Mouse (Mus musculus) neural tube, embryonic 14.5 days (tissue): ENCODE results near the gene Mia. TPM values are rescaled to one million over a fixed set of nuclear protein-coding genes. Genes with fewer than 3 reads are reported as not detected.

Experiments used
- ATAC-seq: fragments of 200-750 bp; cut with Nextera tagmentation; 2 replicates; pipeline ENCODE4 v1.8.0; 2017; ENCODE audit warnings: low read depth, mild to moderate bottlenecking, moderate TSS enrichment, moderate library complexity
- H3K27ac ChIP-seq: fragments of 300-500 bp; sonication (generic); 2 replicates; pipeline ENCODE4 v1.5.1; 2014; ENCODE audit warnings: low read depth, mild to moderate bottlenecking, control low read depth, low read length, moderate library complexity, mixed read lengths
- H3K27me3 ChIP-seq: fragments of 300-500 bp; sonication (generic); 2 replicates; pipeline ENCODE4 v1.6.1; 2014; ENCODE audit warnings: low read length; ENCODE audit not compliant: control insufficient read depth, insufficient read depth
- H3K36me3 ChIP-seq: fragments of 300-500 bp; sonication (generic); 2 replicates; pipeline ENCODE4 v1.6.1; 2014; ENCODE audit warnings: low read length, mixed read lengths; ENCODE audit not compliant: control insufficient read depth, insufficient read depth
- H3K4me1 ChIP-seq: fragments of 300-500 bp; sonication (generic); 2 replicates; pipeline ENCODE4 v1.6.1; 2014; ENCODE audit warnings: low read length; ENCODE audit not compliant: control insufficient read depth, insufficient read depth
- H3K4me2 ChIP-seq: fragments of 300-500 bp; sonication (generic); 2 replicates; pipeline ENCODE4 v1.6.1; 2014; ENCODE audit warnings: mild to moderate bottlenecking, low read depth, low read length, control low read depth
- H3K4me3 ChIP-seq: fragments of 300-500 bp; sonication (generic); 2 replicates; pipeline ENCODE4 v1.5.1; 2014; ENCODE audit warnings: low read depth, low read length, control low read depth, mixed read lengths
- H3K9ac ChIP-seq: fragments of 300-500 bp; sonication (generic); replicated peaks from 2 replicates; pipeline ENCODE4 v1.6.1; 2014; ENCODE audit warnings: low read depth, mild to moderate bottlenecking, control low read depth, low read length, mixed read lengths
- H3K9me3 ChIP-seq: fragments of 300-500 bp; sonication (generic); 2 replicates; pipeline ENCODE4 v1.6.1; 2016; ENCODE audit warnings: low read length; ENCODE audit not compliant: control insufficient read depth
- WGBS: fragments of 180-500 bp; shearing (Covaris S2); extraction: QIAGEN DNeasy Blood & Tissue Kit; methylation state at CpG from one replicate; pipeline ENCODE4 v1.1.7; 2014; 5-methylcytosine and 5-hydroxymethylcytosine counted together
- polyA plus RNA-seq: library from polyadenylated mRNA; unstranded; fragments of >200 nt; fragmentation: Nextera tagmentation; extraction: Ambion mirVana; gene quantifications from 2 replicates; pipeline ENCODE4 v1.2.1, GENCODE M21; 2014

Gene Mia
- polyA plus RNA-seq, 1 experiment from 2014 or later: 24.4 TPM

DNA sequence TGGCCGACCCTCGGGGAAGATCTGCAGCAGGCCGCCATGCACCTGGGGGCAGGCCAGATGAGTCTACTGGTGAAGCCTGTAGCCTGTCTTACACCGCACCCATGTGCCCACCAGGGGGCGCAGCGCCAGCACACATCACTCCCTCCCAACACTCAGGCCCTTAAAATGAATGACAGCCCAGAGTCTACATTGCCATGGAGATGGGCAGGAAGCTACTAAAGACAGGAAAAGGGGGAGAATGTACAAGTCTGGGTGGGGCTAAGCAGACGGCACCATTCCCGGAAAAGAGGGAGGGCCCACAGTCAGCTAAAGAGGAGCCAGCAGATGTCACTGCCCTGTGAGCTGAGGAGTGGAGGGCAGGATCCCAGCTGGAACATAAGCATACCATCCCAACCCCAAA lies 21.1 kb downstream of the Mia start:
- no peak overlapping the region; the same call in 1 of the 2 replicates for H3K27ac ChIP-seq

DNA sequence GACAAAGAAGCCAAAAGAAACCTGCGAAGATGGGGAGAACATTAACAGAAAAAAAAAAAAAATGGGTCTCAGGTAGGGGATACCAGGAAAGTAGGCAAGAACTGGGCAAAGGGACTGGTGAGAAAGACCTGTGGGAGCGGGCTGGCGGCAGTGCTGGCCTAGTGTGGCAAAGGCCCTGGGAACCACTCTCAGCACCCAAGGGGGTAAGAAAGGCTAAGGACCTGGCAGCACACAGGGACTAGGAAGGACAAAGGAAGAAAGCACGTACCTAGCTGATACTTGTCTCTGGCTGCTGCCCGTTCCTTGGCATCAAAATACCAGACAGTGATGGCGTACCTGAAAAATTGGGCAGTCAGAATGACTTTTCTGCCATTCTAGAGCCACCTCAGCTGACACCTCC lies 21.7 kb downstream of the Mia start:
- Histone ChIP-seq H3K27me3 (no peaks in the 10 kb centered on the region), H3K4me2 (no peak overlapping the region), H3K36me3 (peaks cover 29% of the 10 kb centered on the region), H3K4me1 (peaks cover 42% of the 10 kb centered on the region), H3K9me3 (no peaks in the 10 kb centered on the region), H3K9ac (no peak overlapping the region), H3K27ac (no peak overlapping the region), H3K4me3 (no peak overlapping the region)
- no peak for ATAC-seq
- 97% methylated on average over 6 of the region's 6 CpGs for WGBS

More for the DNA sequence above, 21.1 kb downstream of the Mia start:
- peak; percentile 93 for ATAC-seq
- no peak overlapping the region for H3K4me2 ChIP-seq
- no peaks in the 10 kb centered on the region for H3K27me3 ChIP-seq
- no peak overlapping the region for H3K9ac ChIP-seq
- H3K9me3 ChIP-seq: no peaks in the 10 kb centered on the region
- no peak overlapping the region for H3K4me3 ChIP-seq
- WGBS: 12% methylated on average over 8 of the region's 8 CpGs
- H3K36me3 ChIP-seq: peaks cover 29% of the 10 kb centered on the region
- H3K4me1 ChIP-seq: peaks cover 48% of the 10 kb centered on the region

DNA sequence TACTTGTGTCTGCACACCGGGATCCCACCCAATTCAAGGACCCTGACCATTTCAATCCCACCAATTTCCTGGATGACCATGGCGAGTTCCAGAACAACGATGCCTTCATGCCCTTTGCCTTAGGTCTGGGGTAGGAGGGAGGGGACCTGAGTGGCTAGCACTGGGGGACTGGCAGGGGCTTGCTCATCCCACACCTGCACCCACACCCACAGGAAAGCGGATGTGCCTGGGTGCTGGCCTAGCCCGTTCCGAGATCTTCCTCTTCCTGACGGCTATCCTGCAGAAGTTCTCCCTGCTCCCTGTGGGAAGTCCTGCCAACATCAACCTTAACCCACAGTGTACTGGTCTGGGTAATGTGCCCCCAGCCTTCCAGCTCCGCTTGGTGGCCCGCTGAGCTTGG lies 22.8 kb downstream of the Mia start:
- 92% methylated on average over 9 of the region's 9 CpGs for WGBS
- ATAC-seq: no peak
- peaks cover 29% of the 10 kb centered on the region for H3K36me3 ChIP-seq

DNA sequence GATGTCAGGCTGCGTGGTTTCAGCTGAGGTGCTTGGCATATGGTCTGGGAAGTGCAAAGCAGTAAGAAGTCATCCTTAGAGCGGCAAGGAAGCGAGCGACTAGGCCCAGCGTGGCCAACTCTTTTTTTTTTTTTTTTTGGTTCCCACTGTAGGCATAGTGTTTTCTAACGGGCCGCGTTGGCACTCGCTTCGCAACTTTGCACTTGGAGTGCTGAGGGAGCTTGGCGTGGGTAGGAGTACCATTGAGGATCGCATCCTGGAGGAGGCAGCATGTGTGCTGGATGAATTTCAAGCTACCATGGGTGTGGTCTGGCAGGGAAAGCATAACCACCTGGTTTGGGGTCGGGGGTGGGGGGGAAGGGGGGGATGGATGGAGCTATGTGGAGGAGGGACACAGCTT lies 25.0 kb downstream of the Mia start:
- Histone ChIP-seq H3K4me2 (no peak overlapping the region), H3K27me3 (no peaks in the 10 kb centered on the region), H3K9ac (no peak overlapping the region), H3K4me1 (peaks cover 11% of the 10 kb centered on the region; the same call in 1 of the 2 replicates), H3K36me3 (peaks cover 27% of the 10 kb centered on the region), H3K27ac (no peak overlapping the region), H3K9me3 (no peaks in the 10 kb centered on the region), H3K4me3 (no peak overlapping the region)
- WGBS: 85% methylated on average over 13 of the region's 13 CpGs
- no peak for ATAC-seq

More for the DNA sequence above, 22.8 kb downstream of the Mia start:
- Histone ChIP-seq H3K4me1 (peaks cover 31% of the 10 kb centered on the region), H3K9ac (no peak overlapping the region), H3K9me3 (no peaks in the 10 kb centered on the region), H3K27ac (no peak overlapping the region), H3K4me3 (no peak overlapping the region), H3K4me2 (no peak overlapping the region), H3K27me3 (no peaks in the 10 kb centered on the region)

DNA sequence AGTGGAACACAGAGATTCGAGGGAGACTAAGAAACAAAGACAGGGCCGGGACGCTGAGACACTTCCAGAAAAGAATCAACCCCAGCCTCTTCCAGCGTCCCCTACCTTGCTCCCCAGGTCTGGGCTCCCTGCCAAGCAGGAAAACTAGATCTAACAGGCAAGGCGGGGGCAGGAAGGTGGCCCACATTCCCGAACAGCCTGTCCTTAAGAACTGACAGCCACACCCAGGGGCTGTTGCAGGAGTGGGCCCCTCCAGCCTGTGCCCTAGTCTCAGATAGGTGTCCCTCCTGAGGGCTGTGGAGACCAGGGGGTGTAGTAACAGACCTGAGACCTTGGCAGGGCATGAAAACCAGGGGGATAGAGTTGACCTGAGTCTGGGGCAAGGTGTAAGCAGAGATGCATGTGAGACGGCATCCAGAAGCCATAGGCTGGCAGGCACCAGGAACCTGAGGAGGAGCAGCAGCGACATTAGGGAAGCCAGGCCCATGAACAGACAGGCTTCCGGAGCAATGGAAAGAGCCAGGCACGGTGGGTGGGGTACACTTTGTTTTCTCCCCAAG lies 27.7 kb downstream of the Mia start, which contains the start of gene Cyp2t4:
Gene Cyp2t4, plus strand, starts transcription at position 510 of the 560 bp plus-strand sequence.
- Histone ChIP-seq H3K4me1 (no peaks in the 10 kb centered on the region), H3K9ac (no peak within 1 kb of the TSS), H3K9me3 (no peaks in the 10 kb centered on the region), H3K4me2 (no peak within 1 kb of the TSS), H3K27ac (no peak within 1 kb of the TSS), H3K27me3 (no peaks in the 10 kb centered on the region), H3K36me3 (peaks cover 11% of the 10 kb centered on the region; the same call in 1 of the 2 replicates), H3K4me3 (no peak within 1 kb of the TSS)
- ATAC-seq: no peak
- WGBS: 81% methylated on average over 10 of the region's 10 CpGs

DNA sequence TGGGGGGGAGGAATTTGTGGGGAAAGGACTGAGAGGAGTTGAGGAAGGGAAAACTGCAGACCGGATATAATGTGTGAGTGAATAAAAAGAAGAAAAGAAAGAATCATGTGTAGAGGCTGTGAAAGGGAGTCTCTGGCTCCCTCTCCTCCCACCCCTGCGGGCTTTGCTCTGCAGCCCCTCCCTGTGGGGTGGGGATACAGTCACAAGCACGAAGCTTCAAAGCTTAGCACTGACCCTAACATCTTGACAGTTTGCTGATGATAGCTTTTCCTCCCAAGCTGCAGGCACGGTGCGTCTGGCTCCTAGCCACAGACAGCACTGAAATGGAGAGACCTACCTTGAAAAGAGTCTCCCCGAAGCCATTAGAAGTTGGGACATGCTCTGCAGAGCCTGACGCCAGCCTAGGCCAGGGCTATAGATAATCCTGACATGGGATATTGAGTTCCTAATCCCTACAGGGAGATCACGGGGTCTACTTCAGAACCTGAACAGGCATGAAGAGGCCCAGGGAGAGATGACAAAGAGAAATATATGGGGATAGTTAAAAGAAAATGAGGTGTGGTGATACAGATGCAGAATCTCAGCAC lies 44.5 kb downstream of the Mia start:
- WGBS: 65% methylated on average over 8 of the region's 8 CpGs
- H3K27me3 ChIP-seq: no peaks in the 10 kb centered on the region
- H3K9ac ChIP-seq: no peak overlapping the region
- ATAC-seq: no peak
- no peaks in the 10 kb centered on the region for H3K9me3 ChIP-seq
- H3K36me3 ChIP-seq: no peaks in the 10 kb centered on the region
- no peak overlapping the region for H3K4me3 ChIP-seq
- H3K4me2 ChIP-seq: no peak overlapping the region
- H3K27ac ChIP-seq: no peak overlapping the region
- no peaks in the 10 kb centered on the region for H3K4me1 ChIP-seq

DNA sequence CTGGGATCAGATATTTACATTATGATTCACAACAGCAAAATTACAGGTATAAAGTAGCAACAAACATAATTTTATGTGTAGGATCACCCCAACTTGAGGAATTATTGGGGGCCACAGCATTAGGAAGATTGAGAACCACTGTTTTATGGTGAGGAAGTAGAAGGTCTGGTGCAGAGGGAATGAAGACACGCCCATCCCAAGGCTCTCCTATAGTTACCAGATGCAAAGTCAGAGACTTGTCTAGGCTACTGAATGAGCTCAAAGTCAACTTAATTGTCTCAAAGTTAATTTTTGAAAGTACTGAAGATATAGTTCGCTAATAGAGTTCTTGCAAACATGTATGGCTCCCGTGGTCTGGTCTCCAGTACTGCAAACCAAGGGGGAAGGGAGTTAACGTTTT lies 47.2 kb downstream of the Mia start:
- no peak overlapping the region for H3K27ac ChIP-seq
- whole genome bisulfite sequencing: 88% methylated on average over 4 of the region's 4 CpGs
- H3K9me3 ChIP-seq: no peaks in the 10 kb centered on the region
- H3K4me3 ChIP-seq: no peak overlapping the region
- H3K9ac ChIP-seq: no peak overlapping the region
- H3K4me1 ChIP-seq: no peaks in the 10 kb centered on the region
- ATAC-seq: no peak
- H3K36me3 ChIP-seq: no peaks in the 10 kb centered on the region
- H3K4me2 ChIP-seq: no peak overlapping the region
- H3K27me3 ChIP-seq: no peaks in the 10 kb centered on the region

DNA sequence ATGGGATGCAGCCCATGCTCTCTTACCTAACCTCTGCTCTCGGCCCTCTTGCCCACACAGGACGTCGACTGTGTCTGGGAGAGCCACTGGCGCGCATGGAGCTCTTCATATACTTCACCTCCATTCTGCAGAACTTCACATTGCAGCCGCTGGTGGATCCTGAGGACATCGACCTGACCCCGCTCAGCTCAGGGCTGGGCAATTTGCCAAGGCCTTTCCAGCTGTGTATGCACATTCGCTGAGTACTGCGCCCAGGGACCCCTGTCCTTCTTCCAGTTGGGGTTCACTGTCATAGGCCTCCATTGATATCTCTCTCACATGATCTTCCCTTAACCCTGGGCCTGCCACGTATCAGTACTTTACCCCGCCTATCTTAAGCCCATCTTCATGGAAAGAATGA lies 47.8 kb downstream of the Mia start:
- Histone ChIP-seq H3K4me3 (no peak overlapping the region), H3K27ac (no peak overlapping the region), H3K4me1 (no peaks in the 10 kb centered on the region), H3K27me3 (no peaks in the 10 kb centered on the region), H3K9ac (no peak overlapping the region), H3K4me2 (no peak overlapping the region), H3K36me3 (no peaks in the 10 kb centered on the region), H3K9me3 (no peaks in the 10 kb centered on the region)
- WGBS: 72% methylated on average over 12 of the region's 12 CpGs
- ATAC-seq: no peak

DNA sequence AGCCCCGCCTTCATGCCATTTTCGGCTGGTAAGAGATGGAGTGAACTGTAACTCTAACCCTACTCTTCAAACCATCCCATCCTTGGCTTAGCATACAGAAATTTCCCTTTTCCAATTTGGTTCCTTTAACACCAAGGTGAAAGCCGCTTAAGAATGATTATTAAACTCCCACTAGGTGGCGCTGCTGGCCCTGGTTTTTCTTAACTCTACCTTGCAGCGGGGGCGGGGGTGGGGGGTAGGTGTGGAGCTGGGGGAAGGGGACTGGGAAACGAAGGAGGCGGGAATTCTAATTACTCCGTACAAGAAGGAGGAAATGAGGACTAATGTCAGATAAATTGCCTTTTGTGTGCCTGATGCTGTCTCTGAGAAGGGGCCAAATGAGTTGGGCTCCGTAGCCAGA lies 48.4 kb downstream of the Mia start:
- ATAC-seq: no peak

More for the DNA sequence above, 48.4 kb downstream of the Mia start:
- Histone ChIP-seq H3K27me3 (no peaks in the 10 kb centered on the region), H3K36me3 (no peaks in the 10 kb centered on the region), H3K27ac (no peak overlapping the region), H3K9ac (no peak overlapping the region), H3K4me2 (no peak overlapping the region), H3K4me1 (no peaks in the 10 kb centered on the region), H3K9me3 (no peaks in the 10 kb centered on the region), H3K4me3 (no peak overlapping the region)
- WGBS: 10% methylated on average over 10 of the region's 10 CpGs
